Mouse (Mus musculus): ENCODE results near the gene Pla2g2d.

- TF ChIP-seq CTCF (IDR thresholded peaks at IDR 0.05; ENCODE audit: extremely low read depth, insufficient read length, insufficient replicate concordance, low read depth, low read length) (no peak), POLR2A (IDR thresholded peaks at IDR 0.05; ENCODE audit: low read depth, low read length) (no peak)
Measured at GRCm38 (mm10) chr4:138725751-138726150, 49.8 kb upstream of the Pla2g2d start.
